Mouse (Mus musculus): ENCODE measurements around the gene Dkkl1.

The Dkkl1 gene

GRCm38 (mm10) chr7:45193406-45193805, 18.5 kb downstream of the Dkkl1 start:
- DNase-seq = peak; percentile 79 to 80

- DNase-seq = peak; percentile 49 to 58
These were observed 19.2 kb downstream of the Dkkl1 start for GRCm38 (mm10) chr7:45192585-45193310.

- peak; percentile 85 to 92 for DNase-seq
These were observed 20.1 kb downstream of the Dkkl1 start for GRCm38 (mm10) chr7:45191803-45192363.

GRCm38 (mm10) chr7:45191161-45191560, 20.8 kb downstream of the Dkkl1 start:
- DNase-seq = peak in 1 of 2 experiments; percentile 28

GRCm38 (mm10) chr7:45190186-45190585, 21.8 kb downstream of the Dkkl1 start:
- no peak for DNase-seq

- peak in 1 of 2 experiments; percentile 43 for DNase-seq
These were observed 22.3 kb downstream of the Dkkl1 start for GRCm38 (mm10) chr7:45189600-45189999.

- DNase-seq = no peak
These were observed 26.0 kb downstream of the Dkkl1 start for GRCm38 (mm10) chr7:45185921-45186320.

- DNase-seq = no peak
These were observed 28.3 kb downstream of the Dkkl1 start for GRCm38 (mm10) chr7:45183672-45184071.

GRCm38 (mm10) chr7:45182606-45183005, 29.3 kb downstream of the Dkkl1 start:
- DNase-seq = no peak

- peak; percentile 88 for DNase-seq
These were observed 29.7 kb downstream of the Dkkl1 start for GRCm38 (mm10) chr7:45182199-45182601.

- peak in 1 of 2 experiments; percentile 29 for DNase-seq
These were observed 30.4 kb downstream of the Dkkl1 start for GRCm38 (mm10) chr7:45181540-45181939.

- DNase-seq = peak in 1 of 2 experiments; percentile 24
These were observed 31.0 kb downstream of the Dkkl1 start, which contains the start of gene Pth2 for GRCm38 (mm10) chr7:45180896-45181477. Gene Pth2, plus strand, starts transcription at chr7:45180995.

GRCm38 (mm10) chr7:45179469-45179868, 32.5 kb downstream of the Dkkl1 start, which contains the start of gene Gfy:
Gene Gfy, minus strand, starts transcription at chr7:45179569.
- DNase-seq = no peak

GRCm38 (mm10) chr7:45178550-45178949, 33.4 kb downstream of the Dkkl1 start:
- DNase-seq = no peak

- peak in 1 of 2 experiments; percentile 44 for DNase-seq
These were observed 35.6 kb downstream of the Dkkl1 start for GRCm38 (mm10) chr7:45176356-45176755.

- peak in 1 of 2 experiments; percentile 23 for DNase-seq
These were observed 36.0 kb downstream of the Dkkl1 start for GRCm38 (mm10) chr7:45175929-45176328.

- DNase-seq = no peak
These were observed 36.5 kb downstream of the Dkkl1 start for GRCm38 (mm10) chr7:45175398-45175797.

GRCm38 (mm10) chr7:45174567-45175280, 37.2 kb downstream of the Dkkl1 start:
- DNase-seq = peak in 1 of 2 experiments; percentile 30

- peak in 1 of 2 experiments; percentile 47 for DNase-seq
These were observed 38.2 kb downstream of the Dkkl1 start for GRCm38 (mm10) chr7:45173772-45174171.

- DNase-seq = peak; percentile 54 to 73
These were observed 39.0 kb downstream of the Dkkl1 start for GRCm38 (mm10) chr7:45172974-45173373.

GRCm38 (mm10) chr7:45169495-45169894, 42.5 kb downstream of the Dkkl1 start:
- DNase-seq = peak; percentile 71 to 82

GRCm38 (mm10) chr7:45168656-45169055, 43.3 kb downstream of the Dkkl1 start:
- peak; percentile 65 to 71 for DNase-seq

Measured in cerebellum, postnatal 14 days (tissue).